Mouse (Mus musculus) neural tube, embryonic 11.5 days (tissue): ENCODE results near the gene Efcab6. TPM values are rescaled to one million over a fixed set of nuclear protein-coding genes. Genes with fewer than 3 reads are reported as not detected.
A peak's percentile ranks its signal among the peaks of the same experiment; 100 is the strongest.

Experiments used
- ATAC-seq: fragments of 200-750 bp; cut with Nextera tagmentation; 2 replicates; pipeline ENCODE4 v1.8.0; 2017; ENCODE audit warnings: moderate number of reproducible peaks, mild to moderate bottlenecking, moderate TSS enrichment, moderate library complexity; ENCODE audit not compliant: insufficient read depth, low FRiP score, low TSS enrichment
- DNase-seq: peaks from one replicate; pipeline ENCODE4 v3.0.0-alpha.2; 2015; ENCODE audit warnings: low spot score
- H3K27ac ChIP-seq: fragments of 300-500 bp; sonication (generic); 2 replicates; pipeline ENCODE4 v1.5.1; 2014; ENCODE audit warnings: low read depth, mild to moderate bottlenecking, low read length
- H3K27me3 ChIP-seq: fragments of 300-500 bp; sonication (generic); 2 replicates; pipeline ENCODE4 v1.6.1; 2014; ENCODE audit warnings: mild to moderate bottlenecking, low read length, mixed read lengths; ENCODE audit not compliant: control insufficient read depth, insufficient read depth
- H3K36me3 ChIP-seq: fragments of 300-500 bp; sonication (generic); 2 replicates; pipeline ENCODE4 v1.6.1; 2014; ENCODE audit warnings: mild to moderate bottlenecking, low read length, moderate library complexity, mixed read lengths; ENCODE audit not compliant: control insufficient read depth, insufficient read depth
- H3K4me1 ChIP-seq: fragments of 300-500 bp; sonication (generic); 2 replicates; pipeline ENCODE4 v1.6.1; 2014; ENCODE audit warnings: low read length, mixed read lengths; ENCODE audit not compliant: control insufficient read depth, insufficient read depth
- H3K4me2 ChIP-seq: fragments of 300-500 bp; sonication (generic); 2 replicates; pipeline ENCODE4 v1.6.1; 2014; ENCODE audit warnings: low read depth, mild to moderate bottlenecking, moderate library complexity
- H3K4me3 ChIP-seq: fragments of 300-500 bp; sonication (generic); 2 replicates; pipeline ENCODE4 v1.5.1; 2014; ENCODE audit warnings: low read depth, low read length
- H3K9ac ChIP-seq: fragments of 300-500 bp; sonication (generic); 2 replicates; pipeline ENCODE4 v1.6.1; 2014; ENCODE audit warnings: mild to moderate bottlenecking, low read length
- H3K9me3 ChIP-seq: fragments of 300-500 bp; sonication (generic); 2 replicates; pipeline ENCODE4 v1.6.1; 2016; ENCODE audit warnings: low read length; ENCODE audit not compliant: control insufficient read depth
- WGBS: fragments of 180-500 bp; shearing (Covaris S2); extraction: QIAGEN DNeasy Blood & Tissue Kit; methylation state at CpG from one replicate; pipeline ENCODE4 v1.1.7; 2014; 5-methylcytosine and 5-hydroxymethylcytosine counted together
- polyA plus RNA-seq: library from polyadenylated mRNA; unstranded; fragments of >200 nt; fragmentation: Nextera tagmentation; extraction: Ambion mirVana; gene quantifications from 2 replicates; pipeline ENCODE4 v1.2.1, GENCODE M21; 2014

Efcab6 gene
- polyA plus RNA-seq, 1 experiment from 2014 or later: 0.41 TPM

- Histone ChIP-seq H3K4me1 (no peaks in the 10 kb centered on the region), H3K36me3 (no peaks in the 10 kb centered on the region), H3K4me2 (no peak overlapping the region), H3K9me3 (no peaks in the 10 kb centered on the region), H3K27me3 (no peaks in the 10 kb centered on the region), H3K4me3 (no peak overlapping the region), H3K9ac (no peak overlapping the region), H3K27ac (no peak overlapping the region)
- WGBS: 45% methylated on average over 5 of the region's 5 CpGs
- DNase-seq: no peak
- no peak for ATAC-seq
Measured at GRCm38 (mm10) chr15:83939703-83940102, 125.5 kb downstream of the Efcab6 start.

GRCm38 (mm10) chr15:83938466-83938865, 126.7 kb downstream of the Efcab6 start:
- Histone ChIP-seq H3K9ac (no peak overlapping the region), H3K4me2 (no peak overlapping the region), H3K27me3 (no peaks in the 10 kb centered on the region), H3K36me3 (no peaks in the 10 kb centered on the region), H3K9me3 (no peaks in the 10 kb centered on the region), H3K4me1 (no peaks in the 10 kb centered on the region), H3K27ac (no peak overlapping the region), H3K4me3 (no peak overlapping the region)
- 72% methylated on average over 2 of the region's 2 CpGs for WGBS
- ATAC-seq: no peak
- DNase-seq: no peak

- no peaks in the 10 kb centered on the region for H3K36me3 ChIP-seq
- no peaks in the 10 kb centered on the region for H3K4me1 ChIP-seq
- no peak overlapping the region for H3K4me2 ChIP-seq
- no peak overlapping the region for H3K27ac ChIP-seq
- ATAC-seq (no peak), DNase-seq (no peak)
- H3K4me3 ChIP-seq: no peak overlapping the region
- WGBS: 89% methylated on average over 4 of the region's 4 CpGs
- H3K27me3 ChIP-seq: no peaks in the 10 kb centered on the region
- H3K9ac ChIP-seq: no peak overlapping the region
- no peaks in the 10 kb centered on the region for H3K9me3 ChIP-seq
Measured at GRCm38 (mm10) chr15:83936506-83936905, 128.7 kb downstream of the Efcab6 start.

- ATAC-seq: no peak
- H3K4me1 ChIP-seq: no peaks in the 10 kb centered on the region
- no peaks in the 10 kb centered on the region for H3K36me3 ChIP-seq
- no peak overlapping the region for H3K9ac ChIP-seq
- no peak overlapping the region for H3K4me3 ChIP-seq
- no peaks in the 10 kb centered on the region for H3K9me3 ChIP-seq
- H3K27ac ChIP-seq: no peak overlapping the region
- H3K27me3 ChIP-seq: no peaks in the 10 kb centered on the region
- WGBS: 61% methylated on average over 2 of the region's 2 CpGs
- no peak for DNase-seq
- H3K4me2 ChIP-seq: no peak overlapping the region
Measured at GRCm38 (mm10) chr15:83934816-83935215, 130.4 kb downstream of the Efcab6 start.

GRCm38 (mm10) chr15:83925338-83925737, 139.8 kb downstream of the Efcab6 start:
- H3K27me3 ChIP-seq: no peaks in the 10 kb centered on the region
- no peak overlapping the region for H3K27ac ChIP-seq
- ATAC-seq: no peak
- 64% methylated on average over 3 of the region's 3 CpGs for WGBS
- DNase-seq: no peak
- no peak overlapping the region for H3K4me3 ChIP-seq
- H3K36me3 ChIP-seq: no peaks in the 10 kb centered on the region
- H3K9ac ChIP-seq: no peak overlapping the region
- H3K9me3 ChIP-seq: no peaks in the 10 kb centered on the region
- H3K4me1 ChIP-seq: no peaks in the 10 kb centered on the region
- H3K4me2 ChIP-seq: no peak overlapping the region

- H3K4me3 ChIP-seq: no peak overlapping the region
- H3K36me3 ChIP-seq: no peaks in the 10 kb centered on the region
- no peak overlapping the region for H3K27ac ChIP-seq
- H3K4me2 ChIP-seq: no peak overlapping the region
- WGBS: 35% methylated on average over 4 of the region's 4 CpGs
- ATAC-seq (no peak), DNase-seq (peak; percentile 48)
- no peaks in the 10 kb centered on the region for H3K27me3 ChIP-seq
- H3K9me3 ChIP-seq: no peaks in the 10 kb centered on the region
- no peak overlapping the region for H3K9ac ChIP-seq
- no peaks in the 10 kb centered on the region for H3K4me1 ChIP-seq
Measured at GRCm38 (mm10) chr15:83924656-83925055, 140.5 kb downstream of the Efcab6 start.

- Histone ChIP-seq H3K9ac (no peak overlapping the region), H3K27ac (no peak overlapping the region), H3K36me3 (no peaks in the 10 kb centered on the region), H3K4me3 (no peak overlapping the region), H3K9me3 (no peaks in the 10 kb centered on the region), H3K4me2 (no peak overlapping the region), H3K27me3 (no peaks in the 10 kb centered on the region), H3K4me1 (no peaks in the 10 kb centered on the region)
- DNase-seq: no peak
- ATAC-seq: no peak
- 90% methylated on average over 10 of the region's 10 CpGs for whole genome bisulfite sequencing
Measured at GRCm38 (mm10) chr15:83915376-83915775, 149.8 kb downstream of the Efcab6 start.

- DNase-seq (no peak), ATAC-seq (no peak)
- Histone ChIP-seq H3K27me3 (no peaks in the 10 kb centered on the region), H3K4me3 (no peak overlapping the region), H3K9ac (no peak overlapping the region), H3K4me1 (no peaks in the 10 kb centered on the region), H3K27ac (no peak overlapping the region), H3K9me3 (no peaks in the 10 kb centered on the region), H3K4me2 (no peak overlapping the region), H3K36me3 (no peaks in the 10 kb centered on the region)
- 89% methylated on average over 14 of the region's 14 CpGs for WGBS
Measured at GRCm38 (mm10) chr15:83913028-83913714, 152.0 kb downstream of the Efcab6 start.

GRCm38 (mm10) chr15:83906472-83906871, 158.7 kb downstream of the Efcab6 start:
- Histone ChIP-seq H3K4me3 (no peak overlapping the region), H3K27me3 (no peaks in the 10 kb centered on the region), H3K36me3 (no peaks in the 10 kb centered on the region), H3K4me2 (no peak overlapping the region), H3K9me3 (no peaks in the 10 kb centered on the region), H3K27ac (no peak overlapping the region), H3K9ac (no peak overlapping the region), H3K4me1 (no peaks in the 10 kb centered on the region)
- DNase-seq (no peak), ATAC-seq (no peak)
- WGBS: 93% methylated on average over 13 of the region's 13 CpGs
